Mouse (Mus musculus): ENCODE results near the gene Htt.

DNA sequence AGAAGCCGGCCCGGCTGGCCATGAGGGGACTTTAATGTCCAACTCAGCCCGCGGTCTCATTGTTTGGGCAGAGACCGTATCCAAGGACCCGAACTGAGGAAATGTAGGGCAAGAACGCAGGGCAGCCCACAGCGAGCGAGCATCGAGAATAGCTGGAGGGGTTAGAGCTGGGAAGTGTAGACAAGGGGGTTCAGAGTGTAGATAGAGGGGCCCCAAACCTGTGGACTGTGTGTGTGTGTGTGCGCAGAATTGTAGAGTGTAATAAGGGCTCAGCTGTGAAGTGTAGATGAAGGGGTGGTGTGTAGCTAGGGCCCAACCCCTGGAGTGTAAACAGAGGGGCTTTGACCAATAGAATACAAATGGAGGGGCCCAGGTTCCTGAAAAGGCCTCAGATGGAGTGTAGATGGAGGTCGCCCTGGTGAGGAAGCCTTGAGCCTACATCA is 188.2 kb downstream of the Htt start:
- TF ChIP-seq CTCF (IDR thresholded peaks at IDR 0.05; ENCODE audit: control insufficient read depth, insufficient read depth, low read length) (no peak), POLR2A (IDR thresholded peaks at IDR 0.05; ENCODE audit: borderline replicate concordance, control insufficient read depth, low read depth, low read length) (no peak)
